ENCODE assay signal across 15 mouse cellular contexts in the genomic region with DNA sequence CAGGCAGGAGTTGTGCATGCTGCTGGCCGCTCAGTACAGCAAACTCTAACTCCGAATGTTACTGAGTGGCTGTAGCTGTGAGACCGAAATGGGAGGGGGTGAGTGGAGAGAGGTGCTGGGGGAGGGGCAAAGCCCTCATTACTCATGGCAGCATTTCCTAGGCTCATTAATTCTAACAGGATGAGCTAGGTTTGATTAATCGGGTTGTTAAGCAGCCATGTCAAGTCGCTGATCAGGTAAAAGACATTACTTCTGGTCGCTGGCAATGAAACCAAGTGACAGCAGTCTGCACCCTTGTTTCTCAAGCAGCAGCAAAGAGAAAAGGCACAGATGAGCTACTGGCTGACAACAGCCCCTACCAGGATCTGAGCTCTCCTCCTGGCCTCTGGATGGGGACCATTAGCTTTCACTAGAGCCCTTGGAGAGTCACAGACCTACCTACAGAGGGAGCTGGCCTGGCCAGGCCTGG.
DNase-seq lines count a peak whose midpoint lies in the region; ATAC-seq and TF ChIP-seq lines count a peak whose summit lies in the region.
"Had no signal": no experiment of that assay in that cellular context is flagged by ENCODE, and none has a peak within 500 bp of the region (broad histone marks: within the 10 kb centered on the region; RNA-seq: fewer than 3 reads in every experiment).

No protein-coding gene starts in this region.

- no peaks in the 10 kb centered on the region for H3K36me3 ChIP-seq in kidney, embryonic 16.5 days (ENCODE audit: insufficient read depth, low read length)
- H3K36me3 ChIP-seq in forebrain, embryonic 13.5 days (ENCODE audit: poor library complexity, severe bottlenecking): no peaks in the 10 kb centered on the region
- H3K36me3 ChIP-seq in forebrain, postnatal 0 days (ENCODE audit: insufficient read depth): no peaks in the 10 kb centered on the region
- H3K36me3 ChIP-seq in neural tube, embryonic 12.5 days: no peaks in the 10 kb centered on the region
- H3K36me3 ChIP-seq: embryonic facial prominence, embryonic 15.5 days had no signal

- no peaks in the 10 kb centered on the region for H3K9me3 ChIP-seq in kidney, embryonic 16.5 days (ENCODE audit: low read length)
- no peaks in the 10 kb centered on the region for H3K9me3 ChIP-seq in forebrain, embryonic 13.5 days (replicated peaks)
- no peaks in the 10 kb centered on the region for H3K9me3 ChIP-seq in forebrain, postnatal 0 days (ENCODE audit: low read length)
- H3K9me3 ChIP-seq in neural tube, embryonic 12.5 days: no peaks in the 10 kb centered on the region
- H3K9me3 ChIP-seq: embryonic facial prominence, embryonic 15.5 days had no signal

- no peak overlapping the region for H3K9ac ChIP-seq in kidney, embryonic 16.5 days (replicated peaks; ENCODE audit: low read length)
- H3K9ac ChIP-seq in forebrain, embryonic 13.5 days: no peak overlapping the region
- H3K9ac ChIP-seq in forebrain, postnatal 0 days: no peak overlapping the region
- H3K9ac ChIP-seq in neural tube, embryonic 12.5 days: no peak overlapping the region
- H3K9ac ChIP-seq: embryonic facial prominence, embryonic 15.5 days had no signal

- 34% methylated on average over 6 of the region's 6 CpGs for WGBS in kidney, embryonic 16.5 days
- WGBS in forebrain, embryonic 13.5 days: 18% methylated on average over 6 of the region's 6 CpGs
- WGBS in forebrain, postnatal 0 days: 22% methylated on average over 6 of the region's 6 CpGs
- 59% methylated on average over 6 of the region's 6 CpGs for WGBS in neural tube, embryonic 12.5 days

- peak; percentile 91 for ATAC-seq in kidney, embryonic 16.5 days (ENCODE audit: low FRiP score, low TSS enrichment)
- peak; percentile 69 for ATAC-seq in forebrain, embryonic 13.5 days
- ATAC-seq in forebrain, postnatal 0 days: 0 out of 2 replicates have a peak, but pooled peaks have one; percentile 13
- peak; percentile 59 for ATAC-seq in neural tube, embryonic 12.5 days (ENCODE audit: low FRiP score, low read depth)

- no peak for DNase-seq in kidney, postnatal 25 days
- peak; percentile 26 for DNase-seq in forebrain, postnatal 0 days
- no peak for DNase-seq in gastrocnemius, postnatal 25 days
- DNase-seq in left cerebral cortex, postnatal 10 days (ENCODE audit: extremely low spot score in 1 of 2, low spot score in 2 of 2): no peak
- DNase-seq: cerebellum, adult 9-10 months; heart, adult 2 months; heart, postnatal 36 days; lung, postnatal 10 days; thymus, postnatal 4 days had no signal

- no peak overlapping the region for H3K4me2 ChIP-seq in kidney, embryonic 16.5 days (replicated peaks; ENCODE audit: low read depth, low read length)
- H3K4me2 ChIP-seq in forebrain, embryonic 13.5 days: no peak overlapping the region
- no peak overlapping the region for H3K4me2 ChIP-seq in forebrain, postnatal 0 days (ENCODE audit: low read depth)
- no peak overlapping the region for H3K4me2 ChIP-seq in neural tube, embryonic 12.5 days (replicated peaks)
- H3K4me2 ChIP-seq: embryonic facial prominence, embryonic 15.5 days; liver, embryonic 11.5 days had no signal

- H3K4me1 ChIP-seq in kidney, embryonic 16.5 days (ENCODE audit: insufficient read depth, low read length): peaks cover 24% of the 10 kb centered on the region
- peaks cover 19% of the 10 kb centered on the region for H3K4me1 ChIP-seq in forebrain, embryonic 13.5 days
- H3K4me1 ChIP-seq in forebrain, postnatal 0 days (ENCODE audit: insufficient read depth): peaks cover 10% of the 10 kb centered on the region
- 0 out of 2 replicates have a peak, but pooled peaks cover 3% of the 10 kb centered on the region for H3K4me1 ChIP-seq in neural tube, embryonic 12.5 days
- H3K4me1 ChIP-seq: embryonic facial prominence, embryonic 15.5 days had no signal

- TF ChIP-seq CTCF in forebrain, postnatal 0 days (IDR thresholded peaks at IDR 0.05; ENCODE audit: low read depth): no peak

- intact Hi-C loops in left cerebral cortex, postnatal 10 days (cut with DNase I): loop anchor here (5.0 kb wide), 1 partner anchor 78 kb away; no protein-coding TSS in a partner anchor

- H3K27ac ChIP-seq in kidney, embryonic 16.5 days (ENCODE audit: low read length): 0 out of 2 replicates have a peak overlapping the region, but pooled peaks have one; percentile 18
- peak overlapping the region; percentile 46; the same call in 1 of the 2 replicates for H3K27ac ChIP-seq in forebrain, embryonic 13.5 days
- peak overlapping the region; percentile 64 for H3K27ac ChIP-seq in forebrain, postnatal 0 days (ENCODE audit: low read depth, low read length)
- H3K27ac ChIP-seq in neural tube, embryonic 12.5 days: 0 out of 2 replicates have a peak overlapping the region, but pooled peaks have one; percentile 51
- H3K27ac ChIP-seq: embryonic facial prominence, embryonic 15.5 days; heart, adult 2 months; stomach, postnatal 0 days had no signal

- no peak overlapping the region for H3K4me3 ChIP-seq in kidney, embryonic 16.5 days (ENCODE audit: low read length)
- no peak overlapping the region for H3K4me3 ChIP-seq in forebrain, embryonic 13.5 days
- no peak overlapping the region for H3K4me3 ChIP-seq in forebrain, postnatal 0 days (ENCODE audit: low read depth, low read length)
- no peak overlapping the region for H3K4me3 ChIP-seq in neural tube, embryonic 12.5 days
- H3K4me3 ChIP-seq: embryonic facial prominence, embryonic 15.5 days; heart, adult 2 months had no signal

- no peaks in the 10 kb centered on the region for H3K27me3 ChIP-seq in kidney, embryonic 16.5 days (ENCODE audit: insufficient read depth, low read length)
- H3K27me3 ChIP-seq in forebrain, embryonic 13.5 days: no peaks in the 10 kb centered on the region
- no peaks in the 10 kb centered on the region for H3K27me3 ChIP-seq in forebrain, postnatal 0 days (ENCODE audit: insufficient read depth, low read length)
- H3K27me3 ChIP-seq in neural tube, embryonic 12.5 days (replicated peaks): no peaks in the 10 kb centered on the region
- H3K27me3 ChIP-seq: embryonic facial prominence, embryonic 15.5 days had no signal

Comparison
In these comparisons a context has a peak if more than half of its experiments do, and no peak if none do; other contexts are left out.
1. ATAC-seq: peak in every context shown above with its lines; median percentile 91 in kidney, embryonic 16.5 days; 69 in forebrain, embryonic 13.5 days; 59 in neural tube, embryonic 12.5 days; 13 in forebrain, postnatal 0 days.